Mouse (Mus musculus) olfactory bulb, adult 2 months (tissue): Measurements from ENCODE around the gene Ccdc167.

ENCODE experiments used
- CTCF ChIP-seq: fragments of 200-500 bp; IDR thresholded peaks from 2 replicates; pipeline ENCODE4 v1.5.1; 2012; ENCODE audit warnings: low read depth, mild to moderate bottlenecking, low read length, moderate library complexity; ENCODE audit not compliant: insufficient read depth
- POLR2A ChIP-seq: fragments of 200-500 bp; IDR thresholded peaks from 2 replicates; pipeline ENCODE4 v1.6.1; 2012; ENCODE audit warnings: mild to moderate bottlenecking, low read depth, low read length, moderate library complexity; ENCODE audit not compliant: insufficient read depth

GRCm38 (mm10) chr17:29710562-29711044, 6.2 kb downstream of the Ccdc167 start:
- TF ChIP-seq CTCF (no peak), POLR2A (no peak)
